Mouse (Mus musculus): ENCODE measurements around the gene Sh3d19.

Gene Sh3d19

DNA sequence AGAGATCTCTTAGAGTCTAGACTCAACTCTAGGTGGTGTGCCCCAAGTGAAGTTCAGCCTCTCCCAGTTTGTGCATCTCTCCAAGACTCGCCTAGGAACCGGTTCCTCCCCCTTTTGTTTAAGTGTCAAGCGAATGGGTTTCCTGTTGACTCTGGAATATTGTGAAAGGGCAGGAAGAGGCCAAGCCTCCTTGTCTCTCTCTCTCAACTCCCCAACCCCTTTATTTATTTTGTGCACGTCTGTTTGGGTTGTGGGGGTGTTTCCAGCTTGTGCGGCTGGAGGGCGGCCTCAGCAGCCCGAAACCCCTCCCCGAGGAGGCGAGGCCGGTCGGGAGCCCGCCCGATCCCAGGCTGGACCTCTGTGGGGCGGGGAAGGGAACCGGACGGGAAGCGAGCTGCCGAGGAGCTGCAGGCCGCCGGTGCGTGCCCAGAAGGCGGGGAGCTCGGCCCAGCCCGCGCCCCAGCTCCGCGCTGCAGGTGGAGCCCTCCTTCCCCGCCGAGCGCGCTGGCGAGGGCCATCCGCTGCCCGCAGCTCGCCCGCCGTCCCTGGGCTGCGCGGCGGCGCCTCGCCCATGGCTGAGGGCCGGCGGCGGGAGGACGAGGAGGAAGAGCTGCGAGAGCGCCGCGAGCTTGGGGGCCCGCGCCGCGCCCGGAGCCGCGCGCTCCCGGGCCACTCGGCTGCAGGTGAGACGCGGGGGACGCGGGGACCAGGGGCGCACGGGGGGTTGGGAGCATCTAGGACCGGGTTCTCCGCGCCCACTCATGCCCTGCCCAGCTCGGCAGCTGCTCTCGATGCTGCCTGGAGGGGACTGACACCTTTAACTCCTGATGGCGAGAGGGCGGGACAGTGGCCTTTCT, at the start of gene Sh3d19:
Gene Sh3d19, plus strand, starts transcription at position 368 of the 857 bp plus-strand sequence.
- CTCF ChIA-PET = interaction anchor here (0.6 kb wide), 1 partner anchor 531 kb away, joined by 5 read pairs; no protein-coding TSS in a partner anchor

- CTCF ChIA-PET = interaction anchor here (0.7 kb wide), 1 partner anchor 83 kb away, joined by 11 read pairs; no protein-coding TSS in a partner anchor
Observed at GRCm38 (mm10) chr3:85922331-85922730, 48.6 kb upstream of the Sh3d19 start.

DNA sequence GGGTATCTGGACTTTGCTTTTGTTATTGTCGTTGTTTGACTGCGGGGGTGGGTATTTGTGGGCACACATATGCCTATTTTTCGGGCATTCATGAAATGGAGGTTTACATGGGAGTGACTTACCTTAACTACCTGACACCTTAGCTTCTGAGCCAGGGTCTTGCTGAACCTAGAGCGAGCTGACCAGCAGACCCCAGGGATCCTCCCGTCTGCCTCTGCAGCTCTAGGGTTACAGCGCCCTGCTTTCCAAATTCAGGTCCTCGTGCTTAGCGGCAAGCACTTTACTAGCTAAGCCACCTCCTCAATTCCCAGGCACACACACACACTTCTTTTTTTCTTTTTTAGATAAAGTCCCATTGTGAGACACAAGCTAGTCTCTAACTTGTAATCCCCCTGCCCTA, 47.6 kb upstream of the Sh3d19 start:
- CTCF ChIA-PET = interaction anchor here (0.5 to 0.6 kb wide), 2 partner anchors 255 to 1730 kb away, joined by 3 to 8 read pairs; no protein-coding TSS in a partner anchor

- CTCF ChIA-PET = interaction anchor here (0.5 to 0.6 kb wide), 2 partner anchors 256 to 1729 kb away, joined by 3 to 8 read pairs; no protein-coding TSS in a partner anchor
Observed at GRCm38 (mm10) chr3:85923954-85924945, 46.7 kb upstream of the Sh3d19 start.

GRCm38 (mm10) chr3:85927296-85927695, 43.6 kb upstream of the Sh3d19 start:
- CTCF ChIA-PET = no interaction called here

DNA sequence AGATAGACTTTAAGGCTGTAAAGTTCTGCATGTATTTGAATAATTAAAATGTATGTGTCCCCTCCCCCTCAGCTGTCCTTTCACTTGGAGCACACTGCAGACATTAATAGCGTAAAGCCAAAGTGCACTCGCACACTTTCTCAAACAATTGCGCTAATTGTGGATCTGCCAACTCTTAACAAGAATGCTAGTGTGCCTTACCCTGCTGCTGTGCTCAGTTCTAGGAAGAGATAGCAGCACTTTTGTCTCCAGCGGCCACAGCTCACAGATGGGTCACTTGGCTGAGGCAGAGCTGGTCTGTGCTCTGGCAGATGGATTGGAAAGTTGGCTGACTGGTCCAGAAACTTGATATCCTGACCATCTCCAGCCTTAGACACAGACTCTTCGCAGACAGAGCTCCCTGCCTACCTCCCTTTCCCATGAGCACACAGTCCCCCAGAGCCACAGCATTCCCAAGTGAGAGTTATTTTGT, 42.7 kb upstream of the Sh3d19 start:
- CTCF ChIA-PET = no interaction called here

- CTCF ChIA-PET = interaction anchor here (0.5 kb wide), 1 partner anchor 203 kb away, joined by 6 read pairs; no protein-coding TSS in a partner anchor
Observed at GRCm38 (mm10) chr3:85929711-85930110, 41.2 kb upstream of the Sh3d19 start.

DNA sequence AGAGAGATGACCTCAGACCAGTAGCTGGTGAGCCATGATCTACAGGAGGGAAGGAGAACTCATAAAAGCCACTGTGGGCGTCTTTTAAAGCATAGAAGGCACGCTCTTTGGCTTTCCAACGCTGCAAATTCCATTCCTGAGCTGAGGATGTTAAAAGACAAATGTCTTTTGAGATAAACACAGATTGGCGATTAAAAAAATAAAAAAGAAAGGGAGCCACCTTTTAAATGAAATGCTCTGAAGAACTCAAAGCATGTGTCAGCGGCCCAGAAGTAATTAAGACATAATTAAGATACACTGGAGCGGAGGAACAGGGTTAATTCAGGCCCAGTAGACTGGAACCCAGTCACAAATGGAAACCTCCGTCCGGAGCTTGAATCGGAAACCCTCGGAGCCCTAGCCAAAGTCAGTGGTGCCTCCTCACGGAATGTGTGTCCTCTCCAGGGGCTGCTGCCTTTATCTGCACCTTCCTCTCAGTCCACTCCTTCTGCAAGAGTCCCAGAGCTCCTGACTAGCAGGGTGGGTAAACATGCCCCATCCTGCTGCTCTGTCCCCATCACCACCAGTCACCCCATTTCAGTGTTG, 40.1 kb upstream of the Sh3d19 start:
- CTCF ChIA-PET = interaction anchor here (0.7 kb wide), 1 partner anchor 221 kb away, joined by 8 read pairs; no protein-coding TSS in a partner anchor

GRCm38 (mm10) chr3:85931859-85932258, 39.0 kb upstream of the Sh3d19 start:
- CTCF ChIA-PET = interaction anchor here (0.7 kb wide), 1 partner anchor 222 kb away, joined by 8 read pairs; no protein-coding TSS in a partner anchor

GRCm38 (mm10) chr3:85933586-85933985, 37.3 kb upstream of the Sh3d19 start:
- CTCF ChIA-PET = no interaction called here

DNA sequence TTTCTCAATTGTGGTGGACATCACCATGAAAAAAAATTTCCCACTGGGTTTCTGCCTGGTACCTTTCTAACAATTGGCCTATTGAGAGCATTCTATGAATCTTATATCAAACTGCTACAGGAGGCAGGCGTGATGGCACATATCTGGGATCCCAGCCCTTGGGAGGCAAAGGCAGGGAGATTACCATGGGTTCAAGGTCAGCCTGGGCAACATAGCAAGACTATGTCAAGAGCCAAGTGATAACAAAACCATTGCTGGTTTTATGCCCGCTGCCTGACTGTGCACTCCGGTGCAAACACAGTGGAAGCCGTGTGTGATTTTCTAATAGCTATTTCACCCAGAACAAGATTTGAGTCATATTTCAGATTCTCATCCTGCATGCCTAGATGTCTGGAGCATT, 20.0 kb upstream of the Sh3d19 start:
- CTCF ChIA-PET = no interaction called here

DNA sequence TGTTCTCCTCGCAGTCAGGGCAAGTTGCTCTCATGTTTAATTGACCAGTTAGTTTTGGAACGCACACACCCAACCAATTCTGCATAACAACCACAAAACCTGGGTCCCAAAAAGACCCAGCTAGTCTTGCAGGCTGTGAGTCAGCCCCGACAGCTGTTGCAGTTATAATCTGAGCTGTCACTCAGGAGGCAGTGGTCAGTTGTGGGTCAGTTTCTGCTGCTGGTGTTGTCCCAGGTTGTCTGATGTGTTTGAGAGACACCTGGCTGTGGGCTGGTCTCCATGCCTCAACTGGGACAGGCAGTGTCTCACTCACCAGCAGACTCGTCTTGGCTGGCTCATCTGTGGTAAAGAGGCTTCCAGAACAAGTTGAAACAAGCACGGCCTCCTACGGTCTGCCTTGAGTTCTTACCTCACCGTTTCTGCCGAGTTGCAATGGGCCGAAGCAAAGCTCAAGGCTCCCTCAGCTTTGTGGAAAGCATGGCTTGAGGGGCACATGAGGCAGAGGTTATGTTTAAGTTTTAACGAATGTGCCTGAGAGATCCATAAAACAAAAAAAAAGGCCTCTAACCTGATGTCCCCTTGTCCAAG, 18.1 kb upstream of the Sh3d19 start:
- CTCF ChIA-PET = no interaction called here

DNA sequence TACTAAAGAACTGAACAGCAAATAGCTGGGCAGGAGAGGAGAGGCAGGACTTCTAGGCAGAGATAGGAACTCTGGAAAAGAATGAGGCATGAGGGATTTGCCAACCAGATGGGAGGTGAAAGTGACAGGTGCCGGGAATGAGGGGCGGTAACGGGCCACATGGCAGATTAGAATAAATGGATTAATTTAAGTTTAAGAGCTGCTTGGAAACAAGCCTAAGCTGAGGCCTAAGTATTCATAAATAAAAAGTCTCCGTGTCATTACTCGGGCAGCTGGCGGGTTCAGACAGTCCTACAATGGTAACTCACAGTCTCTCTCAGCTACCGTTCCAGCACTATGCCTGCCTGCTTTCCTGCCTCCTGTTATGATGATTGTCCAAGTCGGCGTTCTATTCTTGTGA, 15.6 kb upstream of the Sh3d19 start:
- CTCF ChIA-PET = no interaction called here

- CTCF ChIA-PET = no interaction called here
Observed at GRCm38 (mm10) chr3:85955704-85956103, 15.2 kb upstream of the Sh3d19 start.

GRCm38 (mm10) chr3:85959669-85960068, 11.2 kb upstream of the Sh3d19 start:
- CTCF ChIA-PET = no interaction called here

- CTCF ChIA-PET = no interaction called here
Observed at GRCm38 (mm10) chr3:85961134-85961533, 9.8 kb upstream of the Sh3d19 start.

DNA sequence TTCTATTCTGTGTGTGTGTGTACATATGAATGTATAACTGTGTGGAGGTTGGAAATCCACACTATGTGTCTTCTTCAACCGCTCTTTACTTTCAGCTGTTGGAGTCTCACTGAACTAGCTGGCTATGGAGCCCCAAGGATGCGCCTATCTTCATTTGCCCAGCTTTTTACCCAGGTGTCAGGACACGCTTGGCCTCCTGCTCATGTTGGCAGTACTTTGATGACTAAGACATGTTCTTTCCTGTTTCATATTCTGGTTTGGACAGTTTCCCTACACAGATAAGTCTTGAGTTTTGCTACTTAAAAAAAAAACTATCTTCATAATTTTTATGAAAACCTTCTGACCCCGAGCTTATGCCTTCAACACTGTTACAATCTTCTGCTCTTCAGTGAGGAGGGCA, 5.4 kb upstream of the Sh3d19 start:
- CTCF ChIA-PET = no interaction called here

DNA sequence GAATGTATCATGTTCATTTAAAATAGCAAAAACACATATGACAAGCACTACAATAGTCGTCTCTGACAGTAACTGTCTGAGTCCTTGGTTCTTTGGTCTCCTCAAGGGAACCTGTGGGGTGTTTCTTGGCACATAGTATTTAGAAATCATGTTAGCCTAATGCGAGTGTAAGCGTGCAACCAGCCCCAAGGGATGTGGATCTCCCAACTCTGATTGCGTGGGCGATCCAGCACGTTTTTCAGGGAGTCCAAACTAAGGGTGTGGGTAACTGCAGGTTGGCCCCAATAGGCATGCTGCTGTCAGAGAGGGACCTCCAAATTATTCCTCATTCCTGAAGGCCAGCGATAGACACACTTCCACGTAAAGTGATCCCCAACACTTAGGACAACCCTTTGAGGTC, 1.9 kb upstream of the Sh3d19 start:
- CTCF ChIA-PET = no interaction called here

DNA sequence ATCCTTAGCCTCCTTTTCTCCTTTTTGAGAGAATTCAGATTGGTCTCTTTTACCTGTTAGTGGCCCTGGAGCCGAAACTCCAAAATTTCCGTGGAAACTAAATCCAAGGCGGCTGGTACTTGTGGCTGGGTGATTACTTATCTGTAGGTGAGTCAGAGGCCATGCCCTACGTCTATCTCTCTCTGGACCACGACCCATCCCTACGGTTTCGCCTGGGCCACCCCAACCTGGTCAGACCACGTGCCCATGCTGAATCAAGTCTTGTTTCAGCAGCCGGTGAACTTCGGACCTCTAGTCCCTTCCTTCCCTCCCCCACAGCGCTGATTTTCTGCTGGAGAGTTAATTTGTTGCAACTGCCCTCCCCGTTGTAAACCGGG, 678 bp downstream of the Sh3d19 start:
- CTCF ChIA-PET = interaction anchor here (0.6 kb wide), 1 partner anchor 532 kb away, joined by 5 read pairs; no protein-coding TSS in a partner anchor

GRCm38 (mm10) chr3:85973376-85974140, 2.6 kb downstream of the Sh3d19 start:
- CTCF ChIA-PET = no interaction called here

Measured in spleen, embryonic (tissue).